Mouse (Mus musculus) ovary, postnatal 36 days (tissue): ENCODE data around the gene Tbc1d22a.

ENCODE experiments used
- DNase-seq: peaks from one replicate; pipeline ENCODE4 v3.0.0; 2022; ENCODE audit warnings: low spot score, mixed read lengths

The Tbc1d22a gene

DNA sequence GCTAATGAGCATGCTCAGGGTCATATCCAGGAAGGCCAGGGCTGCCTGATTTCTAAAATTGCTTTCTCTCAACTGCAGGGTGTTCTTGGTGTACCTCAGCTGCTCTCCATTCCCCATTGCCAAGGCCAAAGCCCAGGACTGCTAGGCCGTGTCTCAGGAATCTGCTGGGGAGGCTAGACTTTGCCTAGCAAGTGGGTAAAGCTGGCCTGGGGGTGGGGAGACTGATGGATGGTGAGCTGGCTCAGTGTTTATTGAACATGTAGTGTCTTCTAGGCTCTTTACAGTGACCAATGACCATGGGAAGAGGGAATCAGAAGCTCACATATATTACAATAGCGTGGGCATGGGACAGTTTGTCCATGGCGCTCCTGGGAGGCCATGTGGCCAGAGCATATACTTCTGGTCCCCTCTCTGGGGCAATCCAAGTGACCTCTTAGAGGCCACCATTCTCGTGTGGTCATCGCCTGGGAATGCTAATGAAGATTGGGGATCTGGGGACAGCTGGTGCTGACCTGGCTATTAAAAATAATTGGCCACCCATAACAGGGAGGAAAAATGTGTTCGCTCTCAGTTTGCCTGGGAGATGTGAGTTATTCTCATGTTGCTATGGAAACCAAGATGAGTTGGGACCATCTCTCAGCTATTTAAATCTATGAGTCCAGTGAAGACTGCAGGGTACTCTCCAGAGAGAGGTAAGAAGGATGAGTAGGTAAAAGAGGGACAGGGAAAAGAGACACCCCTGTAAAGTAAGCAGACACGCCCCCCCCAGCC is 294.3 kb downstream of the Tbc1d22a start:
- no peak for DNase-seq

DNA sequence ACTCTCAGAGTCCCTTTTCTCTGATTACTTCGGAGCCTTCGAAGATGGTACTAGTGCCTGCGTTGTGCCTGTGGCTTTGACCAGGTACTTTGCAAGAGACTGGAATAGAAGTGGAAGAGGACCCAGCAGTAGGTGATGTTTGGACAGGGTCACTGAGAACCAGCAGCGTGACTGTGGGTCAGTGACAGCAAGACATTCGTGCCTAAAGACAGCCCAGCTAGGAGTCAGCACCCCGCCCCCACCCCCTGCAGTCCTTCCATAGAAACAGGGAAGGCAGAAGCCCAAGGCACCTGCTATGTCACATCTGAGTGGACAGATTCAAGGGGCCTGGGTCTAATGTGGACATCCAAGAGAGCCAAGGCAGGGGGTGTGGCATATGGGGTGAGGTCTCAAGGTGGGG is 295.3 kb downstream of the Tbc1d22a start:
- DNase-seq = no peak

- no peak for DNase-seq
Measured at GRCm38 (mm10) chr15:86511181-86511580, 296.9 kb downstream of the Tbc1d22a start.

DNA sequence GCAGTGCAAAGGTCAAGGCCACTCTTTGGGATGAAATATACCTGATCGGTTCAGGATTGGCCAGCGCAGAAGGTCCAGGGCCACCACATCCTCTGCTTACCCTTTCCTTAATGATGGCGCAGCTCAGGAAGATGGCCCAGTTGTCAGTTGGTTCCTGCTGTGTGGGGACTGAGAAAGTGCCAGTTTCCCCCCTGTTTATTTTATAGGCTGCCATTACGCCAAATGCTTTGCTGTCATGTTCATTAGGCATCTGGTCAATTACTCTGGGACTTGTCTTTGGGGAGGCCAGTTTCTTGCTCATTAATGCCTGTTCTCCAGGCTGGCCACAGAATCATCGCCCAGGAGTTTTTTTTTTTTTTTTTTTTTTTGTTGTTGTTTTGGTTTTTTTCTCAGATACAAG is 299.1 kb downstream of the Tbc1d22a start:
- DNase-seq = no peak

DNA sequence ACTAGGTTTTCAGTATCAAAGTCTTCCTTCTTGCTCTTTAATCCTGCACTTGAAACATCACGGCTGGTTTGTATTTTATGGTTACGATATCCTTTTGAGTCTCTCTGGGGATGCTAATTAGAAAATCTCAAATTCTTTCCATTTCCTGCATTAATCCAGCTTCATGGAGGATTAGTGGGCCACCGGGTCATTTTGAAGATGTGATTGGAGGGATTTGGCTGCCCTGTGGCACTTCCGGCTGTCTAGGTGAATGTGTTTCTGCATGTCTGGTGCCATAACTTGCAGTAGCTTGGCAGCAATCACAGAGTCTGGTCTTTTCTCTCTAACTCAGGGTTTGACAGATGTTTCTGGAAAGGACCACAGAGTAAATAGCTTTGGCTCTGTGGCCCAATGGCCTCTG is 305.9 kb downstream of the Tbc1d22a start:
- DNase-seq = no peak

GRCm38 (mm10) chr15:86535356-86535755 is 321.1 kb downstream of the Tbc1d22a start:
- no peak for DNase-seq

DNA sequence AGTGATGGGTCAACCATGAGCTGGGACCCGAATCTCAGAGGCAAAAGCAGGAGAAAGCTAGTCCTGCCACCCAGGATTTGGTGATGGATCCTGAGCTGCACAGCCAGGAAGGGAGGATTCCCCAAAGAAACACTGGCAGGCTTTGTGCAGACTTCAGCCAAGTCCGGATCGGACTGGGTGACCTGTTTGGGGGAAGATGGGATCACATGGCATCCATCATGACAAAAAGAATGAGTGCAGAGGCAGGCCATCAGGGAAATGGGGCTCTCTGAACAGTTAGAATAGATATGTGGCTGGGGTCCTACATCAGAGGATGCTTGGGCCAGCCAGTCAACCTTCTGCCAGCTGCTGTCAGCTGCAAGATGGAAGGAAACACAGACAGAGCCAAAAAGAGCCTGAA is 328.1 kb downstream of the Tbc1d22a start:
- DNase-seq = no peak

DNA sequence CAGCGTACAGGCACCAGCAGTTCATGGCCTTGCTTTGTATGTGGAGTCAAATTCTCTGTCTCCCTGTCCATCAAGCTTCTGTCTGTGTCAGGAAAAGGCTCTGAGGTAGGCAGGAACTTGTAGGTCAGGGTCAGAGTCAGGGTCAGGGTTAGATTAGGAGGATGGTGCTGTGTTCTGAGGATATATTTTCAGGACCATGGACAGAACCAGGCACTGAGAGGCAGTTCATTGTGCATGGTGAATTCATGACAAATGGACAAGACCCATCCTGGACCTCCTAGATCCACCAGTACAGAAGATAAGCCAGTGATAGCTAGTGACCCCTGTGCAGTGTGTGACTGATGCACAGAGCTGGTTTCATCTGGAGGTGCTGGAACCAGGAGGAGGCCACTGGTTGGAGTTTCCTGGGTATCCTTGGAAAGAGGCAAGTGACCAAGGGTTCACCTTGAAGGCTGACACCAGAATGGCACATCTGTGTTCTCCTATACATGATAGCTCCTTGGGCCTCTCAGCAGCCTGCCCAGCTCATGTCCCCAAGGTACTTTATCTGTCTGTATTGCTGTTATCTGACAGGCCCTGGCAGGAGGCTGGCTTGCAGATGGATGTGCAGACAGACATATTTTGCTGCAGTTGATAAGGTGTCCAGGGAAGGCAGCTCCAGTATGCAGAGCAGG is 330.0 kb downstream of the Tbc1d22a start:
- no peak for DNase-seq
